Mouse (Mus musculus): ENCODE results near the gene Sept5.

Sept5 gene

DNA sequence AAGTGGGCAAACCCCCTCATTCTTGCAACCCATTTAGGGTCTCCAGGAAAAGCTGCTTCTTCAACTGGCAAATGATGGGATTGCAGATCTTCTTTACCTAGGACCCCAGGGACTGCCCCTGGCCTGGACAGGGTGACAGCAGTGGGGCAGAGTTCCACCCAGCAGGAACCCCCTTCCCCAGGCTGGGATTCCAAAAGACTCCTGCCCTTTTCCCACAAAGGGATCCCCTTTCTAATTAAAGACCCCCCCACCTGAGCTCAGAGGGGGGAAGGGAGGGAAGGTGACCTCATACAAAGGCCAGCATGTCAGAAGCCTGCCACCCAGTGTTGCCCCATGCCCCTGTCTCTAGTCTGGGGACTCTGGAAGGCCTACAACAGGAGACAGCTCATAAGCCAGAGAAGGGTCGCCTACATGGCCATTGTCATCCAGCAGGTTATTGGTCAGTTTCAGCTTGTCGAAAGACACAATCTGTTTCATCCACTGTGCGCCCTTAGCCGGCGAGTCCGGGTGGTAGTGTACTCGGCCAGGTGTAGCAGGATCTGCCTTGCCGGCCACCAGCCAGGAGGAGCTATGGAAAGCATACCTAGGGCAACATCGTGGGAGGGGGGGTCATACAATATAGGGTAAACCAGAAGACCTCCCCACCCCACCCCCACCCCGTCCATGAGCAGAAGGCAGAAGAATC is 45.9 kb downstream of the Sept5 start:
- no peak for DNase-seq (ENCODE audit: low spot score in 2 of 2)

DNA sequence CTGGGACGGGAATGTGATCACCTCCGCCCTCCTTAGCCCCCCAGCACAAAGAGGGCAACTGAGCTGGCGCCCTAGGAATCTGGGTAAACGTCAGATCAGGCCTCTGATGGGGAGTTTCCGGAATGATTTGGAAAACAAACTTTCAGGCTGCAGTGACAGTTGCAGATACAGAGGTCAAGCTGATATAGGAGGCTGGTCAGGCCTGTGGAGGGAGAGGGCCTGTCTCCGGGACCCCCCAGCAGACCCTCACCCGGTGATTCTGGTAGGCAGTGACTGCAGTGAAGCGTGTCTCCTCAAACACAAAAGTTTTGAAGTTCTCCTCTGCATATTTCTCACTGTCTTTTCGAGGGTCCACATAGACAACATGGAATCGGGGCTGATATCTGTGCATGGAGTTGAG is 46.6 kb downstream of the Sept5 start:
- DNase-seq (ENCODE audit: low spot score in 2 of 2) = no peak

DNA sequence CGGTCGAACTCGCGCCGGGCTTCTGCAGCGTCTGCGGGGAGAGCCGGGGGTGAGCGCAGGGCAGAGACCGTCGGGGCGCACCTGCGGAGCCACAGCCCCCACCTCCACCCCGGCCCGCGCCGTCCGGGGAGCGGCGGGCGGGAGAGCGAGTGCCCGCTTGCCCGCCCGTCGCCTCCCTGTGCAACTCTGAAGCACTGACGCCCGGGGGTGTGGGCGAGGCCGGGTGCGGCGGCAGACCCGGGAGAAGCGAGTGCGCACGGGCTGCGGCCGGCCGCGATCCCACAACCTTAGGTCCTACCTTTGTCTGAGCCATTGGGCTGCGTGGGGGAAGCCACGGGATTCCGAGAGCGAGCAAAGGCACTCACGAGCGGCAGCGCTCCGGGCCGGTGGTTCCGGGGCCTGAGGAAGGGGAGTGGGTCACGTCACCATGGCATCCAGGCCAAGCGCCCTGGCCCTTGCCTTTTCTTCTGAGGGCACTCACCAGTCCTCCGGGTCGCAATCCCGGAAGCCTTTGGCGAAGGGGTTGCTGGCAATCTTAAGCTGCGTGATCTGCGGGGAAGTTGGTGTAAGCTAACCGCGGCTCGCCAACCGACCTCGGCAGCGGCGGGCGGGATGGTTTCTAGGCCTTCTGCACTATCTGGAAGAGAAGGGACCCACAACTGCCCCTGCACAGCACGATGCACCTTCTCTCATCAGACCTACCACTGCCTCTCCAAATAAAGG is 47.2 kb downstream of the Sept5 start:
- DNase-seq (ENCODE audit: low spot score in 2 of 2) = no peak

DNA sequence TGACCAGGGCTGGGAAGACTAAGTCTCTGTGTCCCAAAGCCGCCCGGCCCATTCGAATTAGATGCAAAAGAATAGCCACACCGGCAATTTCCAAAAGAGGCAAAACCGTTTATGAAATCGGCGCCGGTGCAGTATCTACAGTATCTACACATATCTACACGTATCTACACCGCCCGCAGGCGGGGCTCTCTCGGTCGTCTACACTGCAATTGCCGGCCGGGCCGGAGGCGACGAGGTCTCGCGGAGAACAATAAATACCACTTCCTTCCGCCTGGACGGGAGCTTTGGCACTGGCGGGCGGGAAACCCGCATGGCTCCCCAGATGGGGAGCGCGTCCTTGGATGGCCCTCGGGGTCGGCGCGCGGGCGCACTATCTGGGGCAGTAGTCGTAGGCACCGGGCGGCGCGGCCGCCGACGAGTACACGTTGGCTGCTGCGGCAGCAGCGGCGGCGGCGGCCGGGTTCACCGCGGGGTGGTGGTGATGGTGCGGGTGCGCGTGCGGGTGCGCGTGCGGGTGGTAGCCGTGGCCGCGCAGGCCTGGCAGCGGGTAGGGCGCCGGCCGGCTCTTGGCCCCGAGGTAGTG is 48.0 kb downstream of the Sept5 start:
- DNase-seq (ENCODE audit: low spot score in 2 of 2) = no peak

DNA sequence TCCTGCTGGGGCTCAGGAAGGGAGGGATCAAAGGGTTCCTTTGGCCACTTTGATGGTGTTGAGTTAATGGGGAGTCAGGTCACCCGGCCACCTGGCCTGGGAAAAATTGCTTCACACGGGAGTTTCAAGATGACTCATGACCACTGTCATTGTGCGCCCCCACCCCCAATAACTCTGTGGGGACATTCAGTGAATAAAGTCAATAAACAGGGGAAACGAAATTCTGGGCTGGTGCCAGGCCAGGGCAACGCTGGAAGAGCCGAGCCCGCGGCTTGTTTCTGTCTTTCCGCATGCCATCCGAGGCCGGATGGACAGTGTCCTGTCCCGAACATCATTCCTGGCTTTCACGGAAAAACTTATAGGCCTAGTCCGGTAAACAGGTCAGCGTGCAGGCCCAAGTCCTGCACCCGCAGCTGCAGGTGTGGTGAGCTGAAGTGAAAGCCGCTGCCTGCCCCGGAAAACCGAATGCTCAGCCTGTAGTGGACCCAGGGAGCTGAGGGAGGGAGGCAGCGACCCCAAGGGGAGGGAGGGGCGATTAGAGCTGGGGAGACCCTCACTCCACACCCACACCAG is 48.6 kb downstream of the Sept5 start:
- no peak for DNase-seq (ENCODE audit: low spot score in 2 of 2)

DNA sequence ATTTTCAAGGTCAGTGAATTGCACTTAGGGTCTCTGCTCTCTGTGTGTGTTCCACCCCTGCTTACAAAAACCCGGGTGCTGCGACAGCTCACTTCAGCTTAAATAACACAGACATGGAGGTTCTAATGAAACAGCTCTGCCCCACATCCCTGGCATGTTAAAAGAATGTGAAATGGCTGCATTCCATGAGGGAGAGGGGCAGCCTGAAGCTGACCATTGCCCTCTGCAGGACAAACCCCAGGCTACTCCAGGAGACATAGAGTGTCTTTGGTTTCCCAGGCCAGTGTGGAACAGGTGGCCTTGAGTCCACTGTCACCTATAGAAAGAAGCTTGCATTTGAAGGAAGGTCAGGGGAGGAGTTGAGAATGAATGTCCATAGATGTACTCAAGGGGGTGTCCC is 49.4 kb downstream of the Sept5 start:
- DNase-seq (ENCODE audit: low spot score in 2 of 2) = no peak

DNA sequence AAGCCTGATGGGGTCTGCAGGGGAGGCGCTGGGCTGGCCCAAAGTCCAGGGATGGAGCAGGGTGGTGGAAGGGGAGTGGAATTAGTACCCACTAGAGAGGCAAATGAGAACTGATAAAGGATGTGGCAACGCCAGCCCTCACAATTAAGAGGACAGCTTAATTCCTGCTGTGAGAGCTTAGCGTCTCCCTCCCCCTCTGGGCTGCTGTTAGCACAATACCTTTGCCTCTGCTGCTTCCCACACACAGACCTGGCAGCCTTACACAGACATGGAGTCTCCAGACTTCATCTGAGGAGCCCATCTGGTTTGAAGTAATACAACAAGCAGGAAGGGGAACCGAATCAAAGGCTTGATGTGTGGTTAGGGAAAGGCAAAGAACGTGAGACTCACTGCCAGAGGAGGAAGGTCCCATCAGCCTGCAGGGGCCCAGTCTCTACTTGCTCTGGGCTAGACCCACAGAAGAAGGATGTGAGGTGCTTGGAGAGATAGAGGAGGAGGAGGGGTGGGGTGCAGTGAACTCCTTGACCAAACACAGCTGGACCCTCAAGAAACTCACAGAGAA is 52.1 kb downstream of the Sept5 start:
- DNase-seq (ENCODE audit: low spot score in 2 of 2) = no peak

DNA sequence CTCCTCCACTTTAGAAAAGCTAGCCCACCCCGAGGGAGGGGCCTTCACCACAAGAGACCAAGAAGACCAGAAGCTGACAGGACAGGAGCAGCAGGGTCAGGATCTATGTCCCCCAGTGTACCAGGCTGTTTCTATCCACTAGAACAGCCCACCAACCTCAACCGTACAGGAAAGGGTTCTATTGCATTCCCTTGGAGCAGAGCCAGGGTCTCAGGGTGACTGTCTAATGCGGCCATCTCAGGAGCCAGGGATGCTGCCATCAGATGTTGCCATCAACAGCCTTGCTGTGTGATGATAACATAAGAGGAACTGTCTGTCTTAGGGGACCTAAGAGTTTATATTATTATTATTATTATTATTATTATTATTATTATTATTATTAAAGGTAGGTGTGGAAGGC is 52.7 kb downstream of the Sept5 start:
- DNase-seq (ENCODE audit: low spot score in 2 of 2) = no peak

DNA sequence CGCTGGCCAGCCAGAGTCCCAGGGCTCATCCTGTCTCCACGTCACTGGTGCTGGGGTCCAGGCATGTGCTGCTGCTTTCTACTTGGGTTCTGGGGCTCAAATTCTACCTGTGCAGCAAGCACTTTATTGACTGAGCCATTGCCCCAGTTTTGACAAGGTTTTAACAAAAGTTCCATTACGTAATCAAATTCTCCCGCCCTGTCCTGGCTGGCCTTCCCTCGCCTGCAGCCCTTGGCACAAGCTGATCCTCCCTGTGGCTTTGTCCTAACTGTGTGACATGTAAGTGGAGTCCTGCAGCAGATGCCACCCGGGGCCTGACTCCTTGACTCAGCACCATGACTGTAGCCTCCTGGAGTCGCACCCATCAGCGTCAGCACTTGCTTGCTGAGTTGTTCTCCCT is 55.6 kb downstream of the Sept5 start:
- no peak for DNase-seq (ENCODE audit: low spot score in 2 of 2)

Data from spleen, postnatal 4 days (tissue).